Mouse (Mus musculus) C2C12 (cell line): ENCODE measurements at regions not wholly inside any gene's neighbourhood (a gene's known extent, or its start where the extent isn't known, plus 50 kb on each side); places are given as distances from the start of the nearest gene placed in this dataset.

Source experiments
- H3K27me3 ChIP-seq: one replicate; pipeline ENCODE4 v1.6.1; 2011; ENCODE audit not compliant: control insufficient read depth, insufficient read depth, insufficient read length
- H3K36me3 ChIP-seq: one replicate; pipeline ENCODE4 v1.6.1; 2011; ENCODE audit not compliant: control insufficient read depth, insufficient read depth
- H3K4me3 ChIP-seq: one replicate; pipeline ENCODE4 v1.5.1; 2011; ENCODE audit warnings: mild to moderate bottlenecking, control low read depth; ENCODE audit not compliant: poor library complexity, insufficient read depth, severe bottlenecking
- H3K79me2 ChIP-seq: one replicate; pipeline ENCODE4 v1.6.1; 2011; ENCODE audit not compliant: control insufficient read depth, insufficient read depth
- H3K79me3 ChIP-seq: one replicate; pipeline ENCODE4 v1.6.1; 2011; ENCODE audit warnings: low read depth, control low read depth
- H3ac ChIP-seq: one replicate; pipeline ENCODE3; 2011; ENCODE audit warnings: low read depth; ENCODE audit not compliant: control insufficient read depth, insufficient read length
- CEBPB ChIP-seq: IDR thresholded peaks from one replicate; pipeline ENCODE4 v1.6.1; 2011; ENCODE audit warnings: low read depth, mild to moderate bottlenecking, control low read depth, moderate library complexity
- CTCF ChIP-seq: IDR thresholded peaks from one replicate; pipeline ENCODE4 v1.5.1; 2011; ENCODE audit not compliant: control insufficient read depth, insufficient read depth, insufficient read length
- FOSL1 ChIP-seq: IDR thresholded peaks from one replicate; pipeline ENCODE4 v1.8.0; 2011; ENCODE audit warnings: mild to moderate bottlenecking, low read length; ENCODE audit not compliant: poor library complexity, insufficient read depth, severe bottlenecking
- MAX ChIP-seq: IDR thresholded peaks from one replicate; pipeline ENCODE4 v1.6.1; 2011; ENCODE audit warnings: mild to moderate bottlenecking, control low read depth
- MYOD1 ChIP-seq: IDR thresholded peaks from one replicate; pipeline ENCODE4 v1.6.1; 2011; ENCODE audit warnings: low read depth; ENCODE audit not compliant: control insufficient read depth, insufficient read length
- MYOG ChIP-seq: IDR thresholded peaks from one replicate; pipeline ENCODE4 v1.6.1; 2011; ENCODE audit not compliant: control insufficient read depth, insufficient read length; ENCODE audit errors: extremely low read depth
- USF1 ChIP-seq: IDR thresholded peaks from one replicate; pipeline ENCODE4 v1.6.1; 2011; ENCODE audit warnings: low read depth, mild to moderate bottlenecking, control low read depth, moderate library complexity

DNA sequence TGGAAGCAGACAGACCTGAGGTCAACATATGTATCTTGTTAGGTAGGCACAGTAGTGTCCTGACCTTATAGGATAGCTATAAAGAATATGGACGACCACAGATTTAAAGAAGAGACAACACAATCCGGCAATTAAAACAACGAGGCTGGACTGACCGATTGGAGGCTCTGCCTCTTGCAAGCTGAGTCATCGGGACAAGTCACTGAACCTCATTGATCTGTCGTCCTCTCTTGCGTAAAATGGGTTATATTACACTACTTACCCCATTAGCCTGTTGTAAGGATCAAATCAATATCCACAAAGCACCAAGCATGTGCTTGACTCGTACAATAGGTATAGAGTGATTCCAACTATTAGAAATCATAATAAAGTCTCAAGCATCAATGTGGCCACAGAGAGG, 81.1 kb upstream of the Lmo4 start:
- H3K79me2 ChIP-seq = no peaks in the 10 kb centered on the region
- H3K79me3 ChIP-seq = no peaks in the 10 kb centered on the region
- H3K36me3 ChIP-seq = no peaks in the 10 kb centered on the region
- no peaks in the 10 kb centered on the region for H3K27me3 ChIP-seq
- TF ChIP-seq MAX = no peak
- no peak for TF ChIP-seq USF1
- H3ac ChIP-seq = no peak overlapping the region
- H3K4me3 ChIP-seq = no peak overlapping the region

DNA sequence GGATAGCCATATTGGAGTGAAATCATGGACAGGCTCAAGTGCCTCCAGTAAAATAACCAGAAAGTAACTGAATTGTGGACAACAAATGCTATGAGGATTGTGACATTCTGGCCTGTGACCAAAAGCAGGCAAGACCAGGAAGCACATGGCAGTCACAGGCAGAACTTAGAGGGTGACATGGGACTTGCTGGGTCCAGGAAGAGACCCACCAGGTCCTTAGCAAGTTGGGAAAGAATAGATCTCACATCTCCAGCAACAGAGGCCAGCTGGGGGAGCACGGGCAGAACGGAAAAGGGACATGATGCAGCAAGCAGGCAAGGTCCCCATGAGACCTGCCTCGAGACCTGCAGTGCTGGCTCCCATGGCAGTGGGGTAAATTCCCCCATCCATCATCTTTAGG, 79.3 kb upstream of the Lmo4 start:
- Histone ChIP-seq H3K36me3 (no peaks in the 10 kb centered on the region), H3K79me2 (no peaks in the 10 kb centered on the region), H3K27me3 (no peaks in the 10 kb centered on the region), H3ac (no peak overlapping the region), H3K4me3 (no peak overlapping the region), H3K79me3 (no peaks in the 10 kb centered on the region)
- TF ChIP-seq USF1 (no peak), CEBPB (no peak), MAX (no peak), CTCF (no peak), FOSL1 (no peak), MYOD1 (no peak), MYOG (no peak)

DNA sequence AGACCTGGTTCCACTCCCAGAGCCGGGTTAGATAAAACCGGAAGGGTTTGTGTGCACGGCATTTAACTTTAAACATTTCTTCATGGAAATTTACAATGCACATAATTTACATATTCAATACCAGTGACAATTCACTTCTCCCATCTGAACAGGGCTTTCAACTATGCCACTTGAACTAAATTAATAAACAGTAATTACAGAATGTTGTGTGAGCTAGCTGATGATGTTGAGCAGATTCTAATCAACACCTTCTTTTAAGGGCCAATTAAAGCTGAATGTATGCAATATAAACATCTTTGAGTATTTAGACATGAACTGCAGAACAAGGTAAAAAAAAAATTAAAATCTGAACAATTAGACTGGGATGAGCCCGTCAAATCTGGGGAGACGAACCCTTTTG, 68.1 kb upstream of the Lmo4 start:
- no peak for TF ChIP-seq MAX
- no peak for TF ChIP-seq USF1
- no peak for TF ChIP-seq MYOG
- TF ChIP-seq FOSL1 = no peak
- TF ChIP-seq CTCF = no peak
- TF ChIP-seq MYOD1 = no peak
- H3ac ChIP-seq = no peak overlapping the region
- no peaks in the 10 kb centered on the region for H3K79me2 ChIP-seq
- no peaks in the 10 kb centered on the region for H3K79me3 ChIP-seq
- no peaks in the 10 kb centered on the region for H3K27me3 ChIP-seq
- H3K4me3 ChIP-seq = no peak overlapping the region
- H3K36me3 ChIP-seq = no peaks in the 10 kb centered on the region

DNA sequence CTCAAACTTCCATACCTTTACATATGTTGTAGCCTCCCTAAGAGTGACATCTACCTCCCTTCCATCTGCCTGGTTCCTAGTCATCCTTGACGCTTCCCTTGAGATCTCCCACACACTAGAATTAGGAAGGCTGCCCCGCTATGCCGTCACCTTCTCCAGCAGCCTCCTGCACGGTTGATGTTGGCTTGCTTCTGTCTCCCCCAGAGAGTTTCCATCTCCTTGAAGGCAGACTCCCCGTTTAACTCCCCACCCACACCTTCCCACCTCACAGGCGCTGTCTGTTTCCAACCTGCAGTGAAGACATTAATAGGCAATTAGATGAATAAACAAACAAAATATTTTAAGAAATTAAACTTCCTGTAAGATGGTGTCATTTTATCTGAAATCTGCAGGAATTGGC, 65.2 kb upstream of the Lmo4 start:
- Histone ChIP-seq H3K27me3 (no peaks in the 10 kb centered on the region), H3K4me3 (no peak overlapping the region), H3K79me2 (no peaks in the 10 kb centered on the region), H3K79me3 (no peaks in the 10 kb centered on the region), H3K36me3 (no peaks in the 10 kb centered on the region), H3ac (no peak overlapping the region)
- no peak for TF ChIP-seq MYOD1
- no peak for TF ChIP-seq MAX
- no peak for TF ChIP-seq CTCF
- no peak for TF ChIP-seq CEBPB

DNA sequence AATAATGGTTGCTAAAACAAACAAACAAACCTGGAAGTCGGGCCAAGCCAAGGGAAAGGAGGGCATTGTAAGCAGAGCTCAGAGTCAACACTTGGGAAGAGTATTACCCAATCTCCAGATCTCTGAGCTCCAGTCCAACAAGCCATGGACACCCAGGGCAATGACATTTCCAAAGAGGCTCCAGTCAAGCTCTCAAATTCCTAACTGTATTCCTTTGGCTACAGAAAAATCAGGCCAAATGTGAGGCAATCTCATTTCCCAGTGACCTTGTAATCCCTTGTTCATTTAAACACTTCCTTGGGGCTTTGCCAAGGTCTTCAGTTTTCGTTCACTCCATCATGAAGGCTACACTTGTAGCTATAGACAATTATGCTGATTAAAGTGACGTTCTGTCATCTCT, 59.5 kb upstream of the Lmo4 start:
- TF ChIP-seq USF1 (no peak), CEBPB (no peak), MYOG (no peak), MAX (no peak), MYOD1 (no peak), FOSL1 (no peak), CTCF (no peak)
- H3K4me3 ChIP-seq = no peak overlapping the region
- H3K36me3 ChIP-seq = no peaks in the 10 kb centered on the region
- H3K79me2 ChIP-seq = no peaks in the 10 kb centered on the region
- peaks cover 6% of the 10 kb centered on the region for H3K27me3 ChIP-seq
- no peaks in the 10 kb centered on the region for H3K79me3 ChIP-seq
- no peak overlapping the region for H3ac ChIP-seq

DNA sequence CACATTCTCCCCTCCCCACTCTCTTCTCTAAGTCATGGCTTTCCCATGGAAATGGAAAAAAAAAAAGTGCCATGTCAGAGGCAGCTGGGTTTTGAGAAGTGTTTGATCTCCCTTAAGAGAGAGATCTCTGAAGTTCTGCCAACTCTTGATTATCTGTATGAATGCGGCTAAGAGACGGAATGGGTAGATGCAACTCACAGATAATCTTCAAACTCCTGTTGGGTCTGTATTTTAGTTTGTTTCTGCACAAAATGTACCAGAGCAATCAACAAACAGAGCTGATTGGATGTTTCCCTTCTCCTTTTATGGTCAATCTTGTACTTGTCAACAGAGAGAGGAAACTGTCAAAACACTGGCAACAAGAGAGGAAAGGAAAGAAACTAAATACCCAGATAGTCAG, 55.9 kb upstream of the Lmo4 start:
- no peak for TF ChIP-seq MAX
- TF ChIP-seq CEBPB = no peak
- TF ChIP-seq MYOD1 = no peak
- no peak for TF ChIP-seq USF1
- no peak for TF ChIP-seq CTCF
- TF ChIP-seq MYOG = no peak
- Histone ChIP-seq H3K79me2 (no peaks in the 10 kb centered on the region), H3K4me3 (no peak overlapping the region), H3ac (no peak overlapping the region), H3K36me3 (no peaks in the 10 kb centered on the region), H3K79me3 (no peaks in the 10 kb centered on the region), H3K27me3 (peaks cover 6% of the 10 kb centered on the region)
